Mouse (Mus musculus): ENCODE results near the gene Osbpl3. TPM values are rescaled to one million over a fixed set of nuclear protein-coding genes. Genes with fewer than 3 reads are reported as not detected.

The Osbpl3 gene
- 4.1 and 4.9 TPM in 2 replicates for polyA plus RNA-seq (2015; fragmentation: Nextera tagmentation; extraction: Ambion mirVana)

DNA sequence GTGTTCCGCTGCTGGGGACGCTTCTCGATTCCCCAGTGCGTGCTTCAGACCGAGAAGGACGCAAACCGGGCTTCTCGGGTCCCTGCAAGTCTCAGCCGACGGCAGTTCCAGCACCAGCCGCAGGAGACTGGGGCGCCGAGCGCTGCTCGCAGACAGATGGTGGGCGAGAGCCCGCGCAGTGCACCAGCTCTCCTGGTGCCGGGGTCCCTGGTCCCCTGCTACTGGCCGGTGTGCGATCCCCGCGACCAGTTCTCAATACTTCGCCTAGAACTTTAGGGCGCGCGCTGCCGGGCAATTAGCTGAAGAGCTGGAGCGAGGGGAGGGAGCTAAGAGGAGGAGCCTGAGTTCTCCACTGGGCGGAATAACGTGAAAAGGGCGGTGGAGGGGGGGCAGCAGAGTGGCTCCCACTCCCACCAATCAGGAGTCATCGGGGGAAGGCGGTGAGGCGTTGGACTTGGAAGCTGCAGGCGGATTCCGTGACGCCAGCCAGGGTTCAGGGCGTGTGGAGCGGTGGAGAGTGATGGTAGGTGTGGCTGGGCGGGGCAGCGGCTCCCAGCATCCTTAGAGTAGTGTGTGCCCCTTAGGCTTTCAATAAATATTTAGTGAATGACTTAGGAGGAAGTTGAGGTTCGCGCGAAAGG, at the start of gene Osbpl3:
Gene Osbpl3 (minus strand): TSS at position 373 of the 641 bp plus-strand sequence.
- peak within 1 kb of the TSS; percentile 62 for H3K9ac ChIP-seq
- H3K4me3 ChIP-seq, result peak within 1 kb of the TSS; percentile 75
- H3K36me3 ChIP-seq, result no peaks in the 10 kb centered on the region
- under 1% methylated on average over 45 of the region's 45 CpGs for WGBS
- H3K27me3 ChIP-seq, result no peaks in the 10 kb centered on the region
- no peaks in the 10 kb centered on the region for H3K9me3 ChIP-seq
- peaks cover 21% of the 10 kb centered on the region for H3K4me1 ChIP-seq (replicated peaks)
- H3K4me2 ChIP-seq, result peak within 1 kb of the TSS; percentile 91
- peak within 1 kb of the TSS; percentile 67 for H3K27ac ChIP-seq (replicated peaks)
- ATAC-seq (ENCODE audit: low FRiP score, low read depth), result peak; percentile 94

DNA sequence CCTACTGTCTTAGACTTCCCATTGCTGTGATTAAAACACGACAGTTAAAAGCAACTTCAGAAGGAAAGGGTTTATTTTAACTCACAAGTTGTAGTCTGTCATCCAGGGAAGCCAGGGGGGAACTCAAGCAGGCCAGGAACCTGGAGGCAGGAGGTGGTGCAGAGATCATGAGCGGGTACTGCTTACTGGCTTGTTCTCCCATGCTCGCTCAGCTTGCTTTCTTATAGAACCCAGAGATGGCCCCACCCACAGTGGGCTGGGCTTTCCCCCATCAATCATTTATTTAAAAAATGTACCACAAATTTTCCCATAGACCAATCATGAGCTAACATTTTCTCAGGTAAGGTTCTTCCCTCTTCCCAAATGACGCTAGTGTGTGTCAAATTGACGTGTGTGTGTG, 49.5 kb upstream of the Osbpl3 start:
- Histone ChIP-seq H3K27ac (replicated peaks) (no peak overlapping the region), H3K4me3 (no peak overlapping the region), H3K36me3 (no peaks in the 10 kb centered on the region), H3K27me3 (no peaks in the 10 kb centered on the region), H3K4me2 (no peak overlapping the region), H3K9me3 (no peaks in the 10 kb centered on the region), H3K4me1 (replicated peaks) (0 out of 2 replicates have a peak, but pooled peaks cover 3% of the 10 kb centered on the region), H3K9ac (no peak overlapping the region)
- ATAC-seq (ENCODE audit: low FRiP score, low read depth), result no peak
- WGBS, result 88% methylated on average over 5 of the region's 5 CpGs

DNA sequence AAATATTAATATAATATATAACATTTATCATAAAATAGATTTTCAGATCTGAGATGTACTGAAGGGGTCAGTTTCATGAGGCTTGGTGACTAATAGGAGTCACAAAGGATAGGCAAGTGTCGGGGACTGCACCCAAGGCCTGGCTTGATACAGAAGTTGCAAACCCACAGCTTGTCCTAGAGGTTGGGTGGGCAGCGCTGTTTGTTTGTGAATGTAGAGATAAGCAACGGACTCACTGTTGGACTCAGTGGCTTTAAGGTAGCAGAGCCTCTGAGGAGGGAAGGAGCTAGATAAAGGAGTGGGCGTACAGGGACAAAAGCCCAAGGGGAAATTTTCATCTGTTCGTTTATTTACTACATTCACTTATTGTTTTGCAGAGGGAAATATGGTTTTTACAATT, 48.7 kb upstream of the Osbpl3 start:
- H3K4me3 ChIP-seq, result no peak overlapping the region
- 86% methylated on average over 5 of the region's 5 CpGs for whole genome bisulfite sequencing
- no peak overlapping the region for H3K4me2 ChIP-seq
- no peaks in the 10 kb centered on the region for H3K9me3 ChIP-seq
- H3K27me3 ChIP-seq, result no peaks in the 10 kb centered on the region
- no peak overlapping the region for H3K27ac ChIP-seq (replicated peaks)
- H3K4me1 ChIP-seq (replicated peaks), result 0 out of 2 replicates have a peak, but pooled peaks cover 3% of the 10 kb centered on the region
- H3K9ac ChIP-seq, result no peak overlapping the region
- ATAC-seq (ENCODE audit: low FRiP score, low read depth), result no peak
- no peaks in the 10 kb centered on the region for H3K36me3 ChIP-seq

DNA sequence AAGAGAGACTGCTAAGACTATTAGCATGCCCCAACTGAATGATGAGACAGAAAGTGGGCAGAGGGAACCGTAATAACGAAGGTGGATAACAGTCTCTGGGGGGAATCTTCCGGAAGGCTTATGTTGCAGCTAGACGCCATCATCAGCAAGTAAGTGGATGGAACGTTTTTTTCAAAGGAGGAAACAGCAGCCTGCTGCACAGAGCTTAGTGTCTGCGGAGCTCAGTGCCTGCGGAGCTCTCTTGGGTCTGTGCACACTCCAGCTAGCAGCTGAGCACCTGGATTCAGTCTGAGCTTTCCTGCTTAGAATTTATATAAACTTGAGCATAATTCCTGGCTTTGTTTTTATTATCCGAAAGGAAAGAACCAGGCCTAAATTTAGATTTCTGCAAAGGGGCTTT, 47.8 kb upstream of the Osbpl3 start:
- no peaks in the 10 kb centered on the region for H3K9me3 ChIP-seq
- no peaks in the 10 kb centered on the region for H3K27me3 ChIP-seq
- H3K36me3 ChIP-seq, result no peaks in the 10 kb centered on the region
- H3K27ac ChIP-seq (replicated peaks), result no peak overlapping the region
- H3K4me2 ChIP-seq, result no peak overlapping the region
- H3K4me1 ChIP-seq (replicated peaks), result 0 out of 2 replicates have a peak, but pooled peaks cover 3% of the 10 kb centered on the region
- no peak overlapping the region for H3K4me3 ChIP-seq
- H3K9ac ChIP-seq, result no peak overlapping the region
- 40% methylated on average over 8 of the region's 8 CpGs for WGBS
- no peak for ATAC-seq (ENCODE audit: low FRiP score, low read depth)

DNA sequence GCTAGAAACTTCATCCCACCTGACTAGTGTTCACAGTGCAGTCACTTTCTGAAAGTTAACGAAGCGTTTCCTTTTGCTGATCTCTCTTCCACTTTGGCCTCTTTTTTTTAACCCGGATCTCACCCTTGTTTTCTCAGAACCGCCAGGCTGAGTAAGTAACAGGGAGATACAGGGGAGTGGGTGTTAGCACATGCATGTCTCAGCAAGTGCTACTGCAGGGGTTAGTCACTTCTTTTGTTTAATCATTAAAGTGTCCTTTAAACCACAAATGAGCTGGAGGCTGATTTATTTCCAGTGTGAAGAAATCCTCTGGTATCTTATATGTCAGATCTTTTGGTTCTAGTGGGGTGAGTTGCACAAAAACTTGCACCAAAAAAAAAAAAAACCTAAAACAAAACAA, 47.0 kb upstream of the Osbpl3 start:
- Histone ChIP-seq H3K9me3 (no peaks in the 10 kb centered on the region), H3K4me1 (replicated peaks) (0 out of 2 replicates have a peak, but pooled peaks cover 3% of the 10 kb centered on the region), H3K4me3 (no peak overlapping the region), H3K36me3 (no peaks in the 10 kb centered on the region), H3K4me2 (no peak overlapping the region), H3K9ac (no peak overlapping the region), H3K27me3 (no peaks in the 10 kb centered on the region), H3K27ac (replicated peaks) (no peak overlapping the region)
- no peak for ATAC-seq (ENCODE audit: low FRiP score, low read depth)
- WGBS, result 71% methylated on average over 4 of the region's 4 CpGs

DNA sequence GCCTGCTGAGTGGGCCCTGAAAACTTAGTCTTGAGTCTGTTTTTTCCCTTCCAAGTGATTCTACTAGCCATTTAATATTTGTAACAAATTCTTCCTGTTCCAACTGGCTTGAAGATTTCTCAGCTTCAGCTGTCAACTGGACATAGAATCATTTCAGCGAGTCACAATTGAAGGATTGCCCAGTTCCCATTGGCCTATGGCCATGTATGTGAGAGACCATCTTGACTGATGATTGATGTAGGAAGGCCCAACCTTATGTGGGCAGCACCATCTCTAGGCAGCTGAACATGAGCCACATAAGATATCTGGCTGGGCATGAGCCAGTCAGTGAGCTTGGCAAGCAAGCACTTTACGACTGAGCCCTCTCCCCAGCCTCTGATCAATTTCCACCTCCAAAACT, 42.3 kb upstream of the Osbpl3 start:
- Histone ChIP-seq H3K36me3 (no peaks in the 10 kb centered on the region), H3K9me3 (no peaks in the 10 kb centered on the region), H3K27ac (replicated peaks) (no peak overlapping the region), H3K4me1 (replicated peaks) (no peaks in the 10 kb centered on the region), H3K9ac (no peak overlapping the region), H3K4me2 (no peak overlapping the region), H3K27me3 (no peaks in the 10 kb centered on the region), H3K4me3 (no peak overlapping the region)
- no peak for ATAC-seq (ENCODE audit: low FRiP score, low read depth)
- 90% methylated on average over 2 of the region's 2 CpGs for WGBS

DNA sequence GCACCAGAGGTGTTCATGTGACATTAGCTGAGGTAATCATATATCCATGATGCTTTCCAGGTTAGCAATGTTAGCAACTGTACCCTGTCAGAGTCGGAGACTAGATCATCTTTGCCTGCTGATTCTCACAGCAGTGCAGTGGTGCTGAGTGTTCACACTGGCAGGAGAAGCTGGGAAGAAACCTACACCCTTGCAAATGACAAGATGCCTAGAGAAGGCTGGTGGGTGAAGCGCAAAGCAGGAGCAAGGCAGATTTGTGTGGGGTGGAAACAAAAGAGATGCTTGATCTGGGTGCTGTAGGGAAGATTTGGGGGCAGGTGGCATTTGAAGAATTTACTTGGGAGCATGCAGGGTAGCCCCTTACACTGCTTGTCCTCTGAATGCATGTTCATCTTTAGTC, 34.5 kb upstream of the Osbpl3 start:
- Histone ChIP-seq H3K4me2 (no peak overlapping the region), H3K36me3 (no peaks in the 10 kb centered on the region), H3K9me3 (no peaks in the 10 kb centered on the region), H3K4me3 (no peak overlapping the region), H3K27ac (replicated peaks) (no peak overlapping the region), H3K9ac (no peak overlapping the region), H3K27me3 (no peaks in the 10 kb centered on the region), H3K4me1 (replicated peaks) (peaks cover 8% of the 10 kb centered on the region)
- ATAC-seq (ENCODE audit: low FRiP score, low read depth), result no peak
- 87% methylated on average over 2 of the region's 2 CpGs for WGBS

DNA sequence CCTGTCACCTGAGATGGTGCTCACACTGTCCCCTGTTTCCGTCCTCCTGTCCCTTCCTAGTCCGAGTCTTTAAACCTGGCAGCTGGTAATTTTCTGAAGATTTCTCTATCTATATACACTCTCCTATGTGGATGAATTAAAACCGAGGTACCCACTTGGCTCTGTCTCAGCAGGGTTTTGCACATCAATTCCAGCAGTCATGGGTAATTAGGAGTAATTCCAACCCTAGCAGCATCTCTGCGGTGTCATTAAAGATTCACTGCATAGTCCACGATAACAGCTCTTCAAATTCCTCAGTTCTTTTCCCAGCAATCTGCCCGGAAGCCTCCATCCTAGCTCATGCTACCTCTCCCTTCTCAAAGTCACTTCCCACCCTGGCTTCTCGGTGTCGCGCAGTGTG, 33.4 kb upstream of the Osbpl3 start:
- ATAC-seq (ENCODE audit: low FRiP score, low read depth), result peak; percentile 42; the same call in 1 of the 2 replicates
- Histone ChIP-seq H3K36me3 (no peaks in the 10 kb centered on the region), H3K9ac (no peak overlapping the region), H3K4me3 (no peak overlapping the region), H3K27me3 (no peaks in the 10 kb centered on the region), H3K27ac (replicated peaks) (peak overlapping the region; percentile 4; the same call in 1 of the 2 replicates), H3K9me3 (no peaks in the 10 kb centered on the region), H3K4me2 (no peak overlapping the region), H3K4me1 (replicated peaks) (peaks cover 8% of the 10 kb centered on the region)
- 49% methylated on average over 9 of the region's 9 CpGs for WGBS

DNA sequence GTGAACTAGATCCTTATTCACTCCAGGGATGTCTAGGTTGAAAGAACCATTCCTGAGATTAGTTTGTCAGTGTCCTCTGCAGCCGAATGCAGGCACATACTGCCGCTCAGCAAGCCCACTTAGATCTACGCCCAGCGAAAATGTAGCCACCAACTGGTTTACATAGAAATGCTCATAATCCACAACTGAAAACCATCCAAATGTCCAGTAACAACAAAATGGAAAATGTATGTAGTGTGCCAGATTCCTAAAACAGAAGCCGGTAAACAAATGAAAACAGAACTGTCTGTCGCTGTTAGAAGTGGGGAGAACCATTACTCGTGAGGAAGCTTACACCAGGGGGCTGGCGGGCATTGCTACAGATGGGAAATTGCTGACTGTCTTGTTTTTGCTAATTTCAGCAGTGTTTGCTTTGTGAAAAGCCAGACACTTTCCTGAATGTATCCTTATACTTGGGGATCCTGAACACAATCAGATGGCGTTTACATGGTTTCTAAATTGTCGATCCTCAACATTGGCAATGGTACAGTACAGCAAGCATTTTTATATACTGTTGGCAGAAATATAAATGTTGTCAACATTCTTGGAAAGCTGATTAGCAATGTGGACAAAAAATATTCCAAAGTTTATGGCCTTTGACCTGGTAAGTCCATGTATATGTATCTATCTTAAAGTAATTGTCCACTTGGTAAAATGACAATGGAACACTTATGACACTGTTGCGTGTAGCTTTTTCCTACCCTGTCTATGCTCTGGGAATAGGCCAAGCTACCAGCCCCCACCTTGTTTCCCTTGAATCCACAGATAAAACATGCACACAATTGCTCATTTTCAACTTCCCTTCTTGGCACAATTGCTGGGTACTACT, 30.3 kb upstream of the Osbpl3 start:
- H3K4me1 ChIP-seq (replicated peaks), result peaks cover 8% of the 10 kb centered on the region
- H3K4me3 ChIP-seq, result no peak overlapping the region
- ATAC-seq (ENCODE audit: low FRiP score, low read depth), result no peak
- H3K27me3 ChIP-seq, result no peaks in the 10 kb centered on the region
- no peak overlapping the region for H3K27ac ChIP-seq (replicated peaks)
- no peak overlapping the region for H3K9ac ChIP-seq
- WGBS, result 87% methylated on average over 11 of the region's 11 CpGs
- H3K9me3 ChIP-seq, result no peaks in the 10 kb centered on the region
- H3K36me3 ChIP-seq, result no peaks in the 10 kb centered on the region
- no peak overlapping the region for H3K4me2 ChIP-seq

DNA sequence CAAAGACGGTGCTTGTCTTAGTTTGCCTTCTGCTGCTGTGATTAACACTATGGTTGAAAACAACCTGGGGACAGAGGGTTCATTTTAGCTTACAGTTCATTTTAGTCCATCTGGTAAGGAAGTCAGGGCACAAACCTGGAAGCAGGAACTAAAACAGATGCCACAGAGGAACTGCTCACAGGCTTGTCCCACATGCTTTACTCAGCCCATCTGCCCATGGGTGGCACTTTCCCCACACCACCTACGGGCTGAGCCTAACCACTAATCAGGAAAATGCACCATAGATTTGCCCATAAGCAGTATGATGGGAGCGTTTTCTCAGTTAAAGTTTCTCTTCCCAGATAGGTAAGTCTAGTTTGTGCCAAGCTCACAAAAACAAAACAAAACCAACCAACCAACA, 27.4 kb upstream of the Osbpl3 start:
- Histone ChIP-seq H3K9me3 (no peaks in the 10 kb centered on the region), H3K27ac (replicated peaks) (no peak overlapping the region), H3K4me1 (replicated peaks) (no peaks in the 10 kb centered on the region), H3K27me3 (no peaks in the 10 kb centered on the region), H3K9ac (no peak overlapping the region), H3K4me2 (no peak overlapping the region), H3K36me3 (no peaks in the 10 kb centered on the region), H3K4me3 (no peak overlapping the region)
- no peak for ATAC-seq (ENCODE audit: low FRiP score, low read depth)
- WGBS, result 91% methylated on average over 3 of the region's 3 CpGs

DNA sequence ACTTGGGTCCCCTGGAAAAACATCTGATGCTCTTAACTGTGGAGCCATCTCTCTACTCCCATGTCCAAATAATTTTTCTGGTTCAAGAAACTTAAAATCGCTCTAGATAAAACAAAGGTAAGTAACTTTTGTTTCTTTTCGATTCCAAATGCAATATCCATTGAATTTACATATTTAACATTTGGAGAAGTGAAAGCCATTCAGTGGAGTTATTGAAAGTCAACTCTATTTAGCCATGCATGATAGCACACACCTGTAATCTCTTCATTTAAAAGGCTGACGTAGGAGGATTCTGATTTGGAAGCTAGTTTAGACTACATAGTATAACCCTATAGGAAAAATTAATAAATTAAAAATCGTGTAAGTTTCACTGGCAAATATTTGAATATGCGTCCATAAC, 25.5 kb upstream of the Osbpl3 start:
- Histone ChIP-seq H3K9ac (no peak overlapping the region), H3K27me3 (no peaks in the 10 kb centered on the region), H3K27ac (replicated peaks) (no peak overlapping the region), H3K4me1 (replicated peaks) (no peaks in the 10 kb centered on the region), H3K9me3 (no peaks in the 10 kb centered on the region), H3K4me2 (no peak overlapping the region), H3K36me3 (no peaks in the 10 kb centered on the region), H3K4me3 (no peak overlapping the region)
- 87% methylated on average over 5 of the region's 5 CpGs for WGBS
- no peak for ATAC-seq (ENCODE audit: low FRiP score, low read depth)

DNA sequence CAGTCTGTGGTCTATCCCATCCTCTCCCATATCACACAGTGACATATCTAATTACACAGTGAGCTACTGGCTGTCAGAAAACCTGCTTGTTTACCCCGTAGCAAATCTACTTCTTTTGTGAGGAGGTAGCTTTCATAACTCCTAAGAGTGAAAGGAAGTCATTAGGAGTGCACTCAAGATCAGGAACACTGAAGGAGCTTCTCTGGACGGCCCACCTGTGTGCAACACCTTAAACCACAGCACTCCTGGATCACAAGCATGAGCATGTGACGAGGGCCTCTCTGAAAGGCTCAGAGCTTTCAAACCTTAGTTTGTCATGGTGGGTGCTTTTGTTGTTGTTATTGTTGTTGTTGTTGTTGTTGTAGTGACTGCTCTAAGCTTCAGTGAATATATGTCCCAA, 10.4 kb upstream of the Osbpl3 start:
- no peak overlapping the region for H3K9ac ChIP-seq
- no peaks in the 10 kb centered on the region for H3K27me3 ChIP-seq
- H3K4me1 ChIP-seq (replicated peaks), result 0 out of 2 replicates have a peak, but pooled peaks cover 8% of the 10 kb centered on the region
- no peak overlapping the region for H3K4me3 ChIP-seq
- H3K27ac ChIP-seq (replicated peaks), result no peak overlapping the region
- H3K36me3 ChIP-seq, result no peaks in the 10 kb centered on the region
- H3K9me3 ChIP-seq, result no peaks in the 10 kb centered on the region
- 88% methylated on average over 3 of the region's 3 CpGs for WGBS
- H3K4me2 ChIP-seq, result no peak overlapping the region
- ATAC-seq (ENCODE audit: low FRiP score, low read depth), result no peak
